Mouse (Mus musculus): Measurements from ENCODE around the gene Fam57b. TPM values are rescaled to one million over a fixed set of nuclear protein-coding genes. Genes with fewer than 3 reads are reported as not detected.

The Fam57b gene
- total RNA-seq, 2 experiments from 2014 or later = 81.6 to 84.1 TPM

GRCm38 (mm10) chr7:126795387-126796317, 1.8 kb upstream of the Fam57b start:
- DNase-seq (ENCODE audit: low spot score in 2 of 2) = no peak
- intact Hi-C loops (cut with DNase I) = loop anchor here (5.0 kb wide), 1 partner anchor 93 kb away; no protein-coding TSS in a partner anchor

- intact Hi-C loops (cut with DNase I) = loop anchor here (5.0 kb wide), 1 partner anchor 94 kb away; no protein-coding TSS in a partner anchor
- peak; percentile 50 to 56 for DNase-seq (ENCODE audit: low spot score in 2 of 2)
Measured at GRCm38 (mm10) chr7:126796350-126796932, 1.0 kb upstream of the Fam57b start.

GRCm38 (mm10) chr7:126798127-126799049, 920 bp downstream of the Fam57b start:
- intact Hi-C loops (cut with DNase I) = loop anchor here (2.0 to 5.0 kb wide), 2 partner anchors 36 to 96 kb away; no protein-coding TSS in a partner anchor
- no peak for DNase-seq (ENCODE audit: low spot score in 2 of 2)

- DNase-seq (ENCODE audit: low spot score in 2 of 2) = peak; percentile 98
- intact Hi-C loops (cut with DNase I) = loop anchor here (2.0 to 5.0 kb wide), 2 partner anchors 36 to 97 kb away; no protein-coding TSS in a partner anchor
Measured at GRCm38 (mm10) chr7:126799050-126799467, 1.6 kb downstream of the Fam57b start.

GRCm38 (mm10) chr7:126799468-126800268, 2.2 kb downstream of the Fam57b start:
- DNase-seq (ENCODE audit: low spot score in 2 of 2) = no peak
- intact Hi-C loops (cut with DNase I) = loop anchor here (2.0 to 5.0 kb wide), 2 partner anchors 37 to 97 kb away; no protein-coding TSS in a partner anchor

GRCm38 (mm10) chr7:126800269-126801056, 3.0 kb downstream of the Fam57b start:
- peak; percentile 40 to 48 for DNase-seq (ENCODE audit: low spot score in 2 of 2)
- intact Hi-C loops (cut with DNase I) = no loop called here

- DNase-seq (ENCODE audit: low spot score in 2 of 2) = no peak
Measured at GRCm38 (mm10) chr7:126801057-126801422, 3.6 kb downstream of the Fam57b start.

GRCm38 (mm10) chr7:126802134-126802889, 4.8 kb downstream of the Fam57b start:
- intact Hi-C loops (cut with DNase I) = no loop called here

More at GRCm38 (mm10) chr7:126801057-126801422, 3.6 kb downstream of the Fam57b start:
- intact Hi-C loops (cut with DNase I) = no loop called here

GRCm38 (mm10) chr7:126803181-126803580, 5.7 kb downstream of the Fam57b start:
- intact Hi-C loops (cut with DNase I) = no loop called here
- no peak for DNase-seq (ENCODE audit: low spot score in 2 of 2)

More at GRCm38 (mm10) chr7:126802134-126802889, 4.8 kb downstream of the Fam57b start:
- DNase-seq (ENCODE audit: low spot score in 2 of 2) = no peak

- DNase-seq (ENCODE audit: low spot score in 2 of 2) = no peak
- intact Hi-C loops (cut with DNase I) = no loop called here
Measured at GRCm38 (mm10) chr7:126803751-126804150, 6.3 kb downstream of the Fam57b start.

- intact Hi-C loops (cut with DNase I) = no loop called here
- DNase-seq (ENCODE audit: low spot score in 2 of 2) = no peak
Measured at GRCm38 (mm10) chr7:126806956-126807355, 9.5 kb downstream of the Fam57b start.

GRCm38 (mm10) chr7:126807405-126807804, 9.9 kb downstream of the Fam57b start:
- DNase-seq (ENCODE audit: low spot score in 2 of 2) = no peak
- intact Hi-C loops (cut with DNase I) = no loop called here

GRCm38 (mm10) chr7:126808703-126809455, 11.4 kb downstream of the Fam57b start:
- peak; percentile 92 to 93 for DNase-seq (ENCODE audit: low spot score in 2 of 2)
- intact Hi-C loops (cut with DNase I) = no loop called here

- DNase-seq (ENCODE audit: low spot score in 2 of 2) = no peak
- intact Hi-C loops (cut with DNase I) = loop anchor here (10.0 kb wide), 1 partner anchor 375 kb away; no protein-coding TSS in a partner anchor
Measured at GRCm38 (mm10) chr7:126809723-126810369, 12.4 kb downstream of the Fam57b start.

GRCm38 (mm10) chr7:126815726-126816222, 18.3 kb downstream of the Fam57b start:
- intact Hi-C loops (cut with DNase I) = loop anchor here (10.0 kb wide), 1 partner anchor 369 kb away; no protein-coding TSS in a partner anchor
- no peak for DNase-seq (ENCODE audit: low spot score in 2 of 2)

Data from left cerebral cortex, postnatal 36 days (tissue).